Mouse (Mus musculus) kidney, embryonic 14.5 days (tissue): ENCODE data around the gene Prkag1. TPM values are rescaled to one million over a fixed set of nuclear protein-coding genes. Genes with fewer than 3 reads are reported as not detected.
"Not testable (repeated sequence)": the region's sequence is repeated elsewhere in the genome, so short reads cannot be mapped to it uniquely, and the experiment has no call there.

ENCODE experiments used
- ATAC-seq: fragments of 200-750 bp; cut with Nextera tagmentation; 2 replicates; pipeline ENCODE4 v1.8.0; 2017; ENCODE audit warnings: moderate number of reproducible peaks, mild to moderate bottlenecking, moderate TSS enrichment, moderate library complexity; ENCODE audit not compliant: low FRiP score, low TSS enrichment
- H3K27ac ChIP-seq: fragments of 300-500 bp; sonication (generic); 2 replicates; pipeline ENCODE4 v1.5.1; 2014; ENCODE audit warnings: low read depth, mild to moderate bottlenecking, low read length, moderate library complexity, mixed read lengths
- H3K27me3 ChIP-seq: fragments of 300-500 bp; sonication (generic); 2 replicates; pipeline ENCODE4 v1.6.1; 2014; ENCODE audit warnings: mild to moderate bottlenecking, low read length; ENCODE audit not compliant: control insufficient read depth, insufficient read depth
- H3K36me3 ChIP-seq: fragments of 300-500 bp; sonication (generic); 2 replicates; pipeline ENCODE4 v1.6.1; 2014; ENCODE audit warnings: low read length, mixed read lengths; ENCODE audit not compliant: control insufficient read depth, insufficient read depth
- H3K4me1 ChIP-seq: fragments of 300-500 bp; sonication (generic); 2 replicates; pipeline ENCODE4 v1.6.1; 2014; ENCODE audit warnings: low read length, mixed read lengths; ENCODE audit not compliant: control insufficient read depth, insufficient read depth
- H3K4me2 ChIP-seq: fragments of 300-500 bp; sonication (generic); replicated peaks from 2 replicates; pipeline ENCODE4 v1.6.1; 2014; ENCODE audit warnings: low read depth, mild to moderate bottlenecking, low read length
- H3K4me3 ChIP-seq: fragments of 300-500 bp; sonication (generic); 2 replicates; pipeline ENCODE4 v1.5.1; 2014; ENCODE audit warnings: mild to moderate bottlenecking, low read length
- H3K9ac ChIP-seq: fragments of 300-500 bp; sonication (generic); 2 replicates; pipeline ENCODE4 v1.6.1; 2014; ENCODE audit warnings: low read depth, mild to moderate bottlenecking, low read length, moderate library complexity
- H3K9me3 ChIP-seq: fragments of 300-500 bp; sonication (generic); 2 replicates; pipeline ENCODE4 v1.6.1; 2016; ENCODE audit warnings: low read length; ENCODE audit not compliant: control insufficient read depth
- WGBS: fragments of 180-500 bp; shearing (Covaris S2); extraction: QIAGEN DNeasy Blood & Tissue Kit; methylation state at CpG from one replicate; pipeline ENCODE4 v1.1.7; 2014; 5-methylcytosine and 5-hydroxymethylcytosine counted together
- polyA plus RNA-seq: library from polyadenylated mRNA; unstranded; fragments of >200 nt; fragmentation: Nextera tagmentation; extraction: Ambion mirVana; gene quantifications from 2 replicates; pipeline ENCODE4 v1.2.1, GENCODE M21; 2014

Prkag1 gene
- polyA plus RNA-seq, 1 experiment from 2014 or later: 83.7 TPM

DNA sequence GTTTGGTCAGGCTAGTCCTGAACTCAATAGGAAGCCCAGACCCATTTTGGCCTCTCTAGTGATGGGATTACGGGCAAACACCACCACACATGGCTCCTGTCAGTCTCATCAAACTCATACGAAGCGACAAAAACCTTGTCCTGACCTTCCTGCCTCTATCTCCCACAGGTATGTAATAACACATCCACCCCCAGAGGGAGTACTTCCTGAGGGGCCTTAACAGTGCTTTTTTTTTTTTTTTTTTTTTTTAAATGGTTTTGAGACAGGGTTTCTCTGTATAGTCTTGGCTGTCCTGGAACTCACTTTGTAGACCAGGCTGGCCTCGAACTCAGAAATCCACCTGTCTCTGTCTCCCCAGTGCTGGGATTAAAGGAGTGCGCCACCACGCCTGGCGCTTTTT lies 13.2 kb downstream of the Prkag1 start:
- Histone ChIP-seq H3K9ac (no peak overlapping the region), H3K9me3 (no peaks in the 10 kb centered on the region), H3K27me3 (no peaks in the 10 kb centered on the region), H3K4me2 (no peak overlapping the region), H3K4me1 (no peaks in the 10 kb centered on the region), H3K36me3 (peaks cover 54% of the 10 kb centered on the region), H3K27ac (no peak overlapping the region), H3K4me3 (no peak overlapping the region)
- ATAC-seq: no peak
- 90% methylated on average over 7 of the region's 7 CpGs for WGBS

DNA sequence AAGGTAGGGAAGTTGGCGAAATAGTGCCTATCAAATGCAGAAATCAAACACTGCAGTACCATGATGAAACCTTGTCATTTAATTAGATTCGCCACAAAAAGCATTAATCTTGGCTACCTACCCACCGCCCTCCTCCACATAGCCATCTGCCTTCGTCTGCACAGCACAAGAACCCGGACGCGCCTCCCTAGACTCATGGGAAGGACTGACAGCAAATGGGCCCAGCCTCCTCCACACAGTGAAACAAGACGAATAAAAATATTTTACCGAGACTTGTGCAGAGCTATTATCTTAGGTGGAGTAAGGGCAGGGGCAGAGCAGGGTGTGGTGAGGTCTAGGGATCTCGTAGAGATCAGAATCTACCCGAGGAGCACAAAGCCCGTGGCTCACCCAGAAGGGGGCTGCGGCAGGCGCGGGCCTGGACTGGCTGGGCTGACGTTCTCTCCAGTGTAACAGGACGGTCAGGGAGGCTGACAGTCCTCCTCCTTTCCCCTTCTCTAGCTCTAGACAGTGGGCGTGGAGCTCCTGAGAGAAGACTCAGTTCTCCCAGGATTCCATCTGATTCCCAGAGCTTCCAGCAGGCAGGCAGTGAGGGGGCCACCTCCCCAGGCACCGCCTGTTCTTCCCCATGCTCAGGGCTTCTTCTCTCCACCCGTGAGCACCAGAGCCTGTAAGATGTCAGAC lies 18.4 kb downstream of the Prkag1 start:
- H3K36me3 ChIP-seq: peaks cover 41% of the 10 kb centered on the region
- H3K9ac ChIP-seq: no peak overlapping the region
- WGBS: 88% methylated on average over 20 of the region's 20 CpGs
- peaks cover under 1% of the 10 kb centered on the region; the same call in 1 of the 2 replicates for H3K4me1 ChIP-seq
- H3K4me2 ChIP-seq: no peak overlapping the region
- H3K27me3 ChIP-seq: peaks cover 23% of the 10 kb centered on the region
- H3K27ac ChIP-seq: no peak overlapping the region
- H3K4me3 ChIP-seq: no peak overlapping the region
- H3K9me3 ChIP-seq: no peaks in the 10 kb centered on the region
- ATAC-seq: no peak

DNA sequence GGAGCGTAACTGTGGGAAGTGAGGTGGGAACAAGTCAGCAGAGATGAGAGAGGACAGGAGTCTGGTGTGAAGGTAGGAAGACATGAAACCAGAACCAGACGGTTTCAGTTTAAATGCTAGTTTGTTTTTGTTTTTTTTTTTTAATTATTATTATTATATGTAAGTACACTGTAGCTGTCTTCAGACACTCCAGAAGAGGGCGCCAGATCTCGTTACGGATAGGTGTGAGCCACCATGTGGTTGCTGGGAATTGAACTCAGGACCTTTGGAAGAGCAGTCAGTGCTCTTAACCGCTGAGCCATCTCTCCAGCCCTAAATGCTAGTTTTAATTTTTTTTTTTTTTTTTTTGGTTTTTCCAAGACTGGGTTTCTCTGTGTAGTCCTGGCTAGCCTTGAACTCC lies 21.1 kb downstream of the Prkag1 start:
- H3K4me3 ChIP-seq, H3K9ac ChIP-seq, H3K9me3 ChIP-seq, ATAC-seq, H3K4me2 ChIP-seq, H3K27ac ChIP-seq: not testable (repeated sequence)
- Histone ChIP-seq H3K36me3 (peaks cover 27% of the 10 kb centered on the region), H3K4me1 (peaks cover 17% of the 10 kb centered on the region), H3K27me3 (peaks cover 49% of the 10 kb centered on the region)
- 77% methylated on average over 6 of the region's 6 CpGs for WGBS

DNA sequence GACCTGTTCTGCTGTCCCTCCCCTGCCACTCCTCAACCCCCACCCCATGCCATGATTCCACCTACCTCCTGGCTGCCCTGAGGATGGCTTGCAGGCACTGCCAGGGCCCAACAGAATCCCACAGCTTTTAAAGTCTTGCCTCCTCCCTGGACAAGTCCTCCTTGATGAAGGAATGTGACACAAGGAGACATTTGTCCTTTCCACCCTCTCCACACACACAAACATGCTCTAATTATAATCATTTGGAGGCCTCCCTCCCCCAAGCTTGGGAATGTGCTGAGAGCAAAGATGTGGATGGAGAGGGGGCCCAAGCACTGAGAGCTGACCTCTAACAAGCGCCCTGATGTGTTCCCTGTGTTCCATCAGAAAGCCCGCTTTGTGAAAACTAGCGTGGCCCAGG lies 21.9 kb downstream of the Prkag1 start, which contains the start of gene Ddn:
Gene Ddn, minus strand, starts transcription at position 101 of the 400 bp plus-strand sequence.
- ATAC-seq: no peak
- Histone ChIP-seq H3K4me1 (peaks cover 17% of the 10 kb centered on the region), H3K27ac (no peak within 1 kb of the TSS; the same call in 1 of the 2 replicates), H3K27me3 (peaks cover 58% of the 10 kb centered on the region), H3K4me3 (peak within 1 kb of the TSS; percentile 45), H3K4me2 (peak within 1 kb of the TSS; percentile 58), H3K9ac (peak within 1 kb of the TSS; percentile 40; the same call in 1 of the 2 replicates), H3K9me3 (no peaks in the 10 kb centered on the region), H3K36me3 (peaks cover 21% of the 10 kb centered on the region)
- WGBS: 39% methylated on average over 3 of the region's 3 CpGs

DNA sequence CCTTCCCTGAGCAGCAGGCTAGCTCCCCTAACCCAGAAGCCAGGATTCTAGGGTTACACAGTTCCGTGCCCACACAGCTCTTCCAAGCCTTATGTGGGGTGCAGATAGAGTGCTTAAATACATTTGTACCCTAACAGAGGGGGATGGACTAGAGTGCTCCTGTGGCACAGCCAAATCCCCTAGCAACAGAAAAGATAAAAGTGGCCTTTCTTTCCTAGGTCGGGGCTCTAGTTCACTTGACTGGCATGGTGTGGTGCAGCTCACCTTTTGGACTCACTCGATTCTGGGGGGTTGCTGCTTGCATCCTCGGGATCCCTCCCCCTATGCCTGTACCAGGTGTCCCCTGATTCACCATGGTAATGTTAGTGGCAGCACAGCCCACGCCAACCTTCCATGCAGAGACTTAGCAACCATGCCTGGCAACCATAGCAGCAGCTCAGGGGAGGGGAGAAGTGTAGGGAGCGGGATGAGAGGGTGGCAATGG lies 22.6 kb downstream of the Prkag1 start:
- ATAC-seq: no peak
- WGBS: 6% methylated on average over 6 of the region's 6 CpGs
- no peak overlapping the region for H3K9ac ChIP-seq
- H3K27ac ChIP-seq: no peak overlapping the region; the same call in 1 of the 2 replicates
- no peaks in the 10 kb centered on the region for H3K9me3 ChIP-seq
- peak overlapping the region; percentile 45; the same call in 1 of the 2 replicates for H3K4me3 ChIP-seq
- H3K27me3 ChIP-seq: peaks cover 65% of the 10 kb centered on the region
- peaks cover 17% of the 10 kb centered on the region for H3K4me1 ChIP-seq
- H3K4me2 ChIP-seq: peak overlapping the region; percentile 58
- H3K36me3 ChIP-seq: peaks cover 15% of the 10 kb centered on the region

DNA sequence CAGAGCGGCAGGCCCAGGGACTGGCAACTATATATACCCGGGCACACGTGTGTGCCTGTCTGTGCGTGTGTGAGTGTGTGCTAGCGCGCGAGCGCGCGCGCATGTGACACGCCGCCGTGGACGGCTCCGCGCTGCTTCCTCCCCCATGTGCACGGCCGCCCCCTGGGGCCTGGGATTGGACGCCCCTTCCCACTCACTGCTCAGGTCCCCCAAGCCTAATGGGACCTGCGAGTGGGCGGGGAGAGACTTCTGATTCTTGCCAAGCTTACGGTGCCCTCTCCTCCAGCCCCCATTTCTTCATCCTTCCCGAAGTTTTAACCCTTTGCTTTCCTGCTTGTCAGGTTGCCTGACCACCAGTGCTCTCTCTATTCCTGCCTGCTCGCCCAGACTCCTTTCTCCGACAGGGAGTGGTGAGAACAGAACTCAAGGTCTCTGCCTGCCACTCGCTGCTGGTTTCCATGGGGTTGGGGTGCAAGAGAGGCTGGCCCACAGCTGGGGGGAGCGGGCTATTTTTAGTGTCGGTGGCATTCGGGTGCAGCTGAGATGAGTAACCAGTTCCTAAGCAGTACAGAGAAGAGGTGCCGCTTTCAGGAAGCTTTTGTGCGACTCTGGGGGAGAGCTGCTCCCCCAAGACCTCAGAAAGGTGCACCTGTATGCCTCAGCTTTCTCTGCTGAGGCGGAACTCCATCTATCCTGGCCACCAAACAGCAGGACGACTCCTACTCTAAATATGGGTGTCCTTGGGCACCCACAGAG lies 23.2 kb downstream of the Prkag1 start:
- Histone ChIP-seq H3K4me1 (peaks cover 23% of the 10 kb centered on the region), H3K9me3 (no peaks in the 10 kb centered on the region), H3K27ac (no peak overlapping the region), H3K4me3 (peak overlapping the region; percentile 45), H3K27me3 (peaks cover 71% of the 10 kb centered on the region), H3K36me3 (peaks cover 8% of the 10 kb centered on the region), H3K9ac (peak overlapping the region; percentile 40), H3K4me2 (peak overlapping the region; percentile 58)
- 2% methylated on average over 24 of the region's 34 CpGs for WGBS
- no peak; the same call in 1 of the 2 replicates for ATAC-seq

DNA sequence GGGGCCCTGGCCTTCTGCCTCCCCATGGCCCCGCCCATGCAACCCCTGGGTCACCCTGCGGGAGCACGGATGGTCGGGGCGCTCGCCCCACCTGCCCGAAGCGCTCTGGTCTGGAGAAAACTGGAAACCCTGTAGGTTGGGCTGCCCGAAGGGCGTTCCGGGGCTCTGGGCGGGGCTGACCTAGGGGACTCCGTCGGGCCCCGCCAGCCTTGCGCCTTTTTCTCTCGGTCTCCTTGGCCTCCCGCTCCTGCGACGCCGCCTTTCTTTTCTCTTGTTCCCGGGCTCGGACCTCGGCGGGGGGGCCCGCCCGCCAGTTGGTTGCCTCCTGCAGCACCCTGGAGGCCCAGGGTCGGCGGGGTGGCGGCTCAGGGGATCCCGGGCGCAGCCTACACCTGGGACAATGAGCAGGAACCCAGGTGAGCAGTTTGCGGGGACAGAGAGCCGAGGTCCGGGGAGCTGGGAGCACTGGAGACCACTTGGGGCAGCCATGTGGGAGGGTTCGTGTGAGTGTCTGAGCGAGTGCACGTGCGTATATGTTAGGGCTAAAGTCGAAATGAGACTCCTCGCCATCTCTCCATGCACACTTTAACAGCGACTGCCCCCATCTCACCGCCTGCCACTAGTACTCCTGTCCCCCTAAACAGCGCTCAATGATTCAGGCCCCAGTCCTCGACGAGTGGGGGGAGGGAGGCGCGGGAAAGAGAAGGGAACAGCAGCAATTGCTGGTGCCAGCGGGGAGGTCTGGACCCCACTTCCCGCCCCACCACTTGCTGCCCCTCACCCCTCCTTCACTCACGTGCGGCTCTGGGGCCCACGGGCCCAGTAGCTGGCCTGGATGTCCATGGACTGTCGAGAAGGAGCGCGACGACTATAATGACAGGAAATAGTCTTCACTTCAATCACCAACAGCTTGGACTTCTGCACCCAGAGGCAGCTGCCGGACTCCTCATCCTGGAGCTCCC lies 24.2 kb downstream of the Prkag1 start:
- peak overlapping the region; percentile 45 for H3K4me3 ChIP-seq
- H3K4me2 ChIP-seq: peak overlapping the region; percentile 58
- H3K36me3 ChIP-seq: no peaks in the 10 kb centered on the region
- H3K4me1 ChIP-seq: peaks cover 24% of the 10 kb centered on the region
- no peak overlapping the region for H3K27ac ChIP-seq
- WGBS: under 1% methylated on average over 57 of the region's 58 CpGs
- H3K9ac ChIP-seq: peak overlapping the region; percentile 40
- H3K27me3 ChIP-seq: peaks cover 81% of the 10 kb centered on the region
- 0 out of 2 replicates have a peak, but pooled peaks have one; percentile 22 for ATAC-seq
- no peaks in the 10 kb centered on the region for H3K9me3 ChIP-seq

DNA sequence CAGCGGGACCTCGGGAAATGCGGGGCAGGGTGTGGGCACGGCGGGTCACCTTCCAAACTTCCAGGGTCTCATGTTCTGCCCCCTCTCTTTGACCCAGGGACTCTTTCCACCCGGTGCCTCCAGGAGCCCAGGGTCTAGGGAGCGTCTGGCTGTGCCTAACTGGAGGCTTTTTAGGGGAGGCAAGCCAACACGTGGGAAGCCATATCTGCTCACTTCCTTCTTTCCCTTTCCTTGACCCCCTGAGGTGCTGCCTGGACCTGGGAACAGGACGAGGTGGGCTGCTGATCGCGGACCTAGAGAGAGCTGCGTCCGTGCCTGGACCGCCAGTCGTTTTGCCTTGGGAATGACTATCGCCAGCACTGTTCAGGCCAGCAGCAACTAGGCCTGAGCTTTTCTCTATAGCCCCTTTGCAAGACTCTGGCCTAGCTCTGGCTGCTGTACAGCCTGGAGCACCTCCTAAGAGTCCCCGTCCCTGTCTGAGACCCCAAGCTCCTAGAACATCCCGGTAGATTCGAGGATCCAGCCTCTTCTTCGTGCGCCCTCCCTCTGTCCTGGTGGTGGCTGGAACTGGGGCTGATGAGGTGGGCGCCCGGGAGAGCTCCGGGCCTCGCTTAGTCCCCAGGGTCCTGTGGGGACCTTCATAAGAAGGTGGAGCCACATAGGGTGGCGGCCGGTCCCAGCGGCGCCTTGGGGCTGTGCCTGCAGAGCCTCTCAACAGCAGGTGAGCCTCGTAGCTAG lies 25.1 kb downstream of the Prkag1 start:
- Histone ChIP-seq H3K4me2 (peak overlapping the region; percentile 71), H3K27me3 (peaks cover 88% of the 10 kb centered on the region), H3K9ac (0 out of 2 replicates have a peak overlapping the region, but pooled peaks have one; percentile 37), H3K27ac (no peak overlapping the region), H3K4me1 (peaks cover 24% of the 10 kb centered on the region), H3K4me3 (peak overlapping the region; percentile 47), H3K9me3 (no peaks in the 10 kb centered on the region), H3K36me3 (no peaks in the 10 kb centered on the region)
- WGBS: 6% methylated on average over 28 of the region's 30 CpGs
- 0 out of 2 replicates have a peak, but pooled peaks have one; percentile 5 for ATAC-seq
